Mouse (Mus musculus): ENCODE data around the gene Gpc5.

- no peak for TF ChIP-seq EP300 (optimal IDR thresholded peaks at IDR 0.05)
- no peak for TF ChIP-seq CTCF (IDR thresholded peaks at IDR 0.05; ENCODE audit: low read depth)
These were observed 901.6 kb downstream of the Gpc5 start for GRCm38 (mm10) chr14:115993520-115994106.
